Mouse (Mus musculus) large intestine, adult 2 months (tissue): ENCODE measurements at regions not wholly inside any gene's neighbourhood (a gene's known extent, or its start where the extent isn't known, plus 50 kb on each side); places are given as distances from the start of the nearest gene placed in this dataset.

Experiments used
- DNase-seq: peaks from one replicate; pipeline ENCODE4 v3.0.0-alpha.2; 2012; ENCODE audit warnings: low read depth, low spot score
- WGBS: fragments of 180-500 bp; shearing (Covaris S2); methylation state at CpG from one replicate; pipeline ENCODE4 v1.1.7; 2018; 5-methylcytosine and 5-hydroxymethylcytosine counted together

GRCm38 (mm10) chr19:59709180-59709579 lies 234.3 kb downstream of the Rab11fip2 start:
- 42% methylated on average over 2 of the region's 2 CpGs for WGBS
- DNase-seq: no peak

GRCm38 (mm10) chr19:59715086-59715485 lies 228.4 kb downstream of the Rab11fip2 start:
- 74% methylated on average over 2 of the region's 2 CpGs for WGBS
- DNase-seq: no peak

DNA sequence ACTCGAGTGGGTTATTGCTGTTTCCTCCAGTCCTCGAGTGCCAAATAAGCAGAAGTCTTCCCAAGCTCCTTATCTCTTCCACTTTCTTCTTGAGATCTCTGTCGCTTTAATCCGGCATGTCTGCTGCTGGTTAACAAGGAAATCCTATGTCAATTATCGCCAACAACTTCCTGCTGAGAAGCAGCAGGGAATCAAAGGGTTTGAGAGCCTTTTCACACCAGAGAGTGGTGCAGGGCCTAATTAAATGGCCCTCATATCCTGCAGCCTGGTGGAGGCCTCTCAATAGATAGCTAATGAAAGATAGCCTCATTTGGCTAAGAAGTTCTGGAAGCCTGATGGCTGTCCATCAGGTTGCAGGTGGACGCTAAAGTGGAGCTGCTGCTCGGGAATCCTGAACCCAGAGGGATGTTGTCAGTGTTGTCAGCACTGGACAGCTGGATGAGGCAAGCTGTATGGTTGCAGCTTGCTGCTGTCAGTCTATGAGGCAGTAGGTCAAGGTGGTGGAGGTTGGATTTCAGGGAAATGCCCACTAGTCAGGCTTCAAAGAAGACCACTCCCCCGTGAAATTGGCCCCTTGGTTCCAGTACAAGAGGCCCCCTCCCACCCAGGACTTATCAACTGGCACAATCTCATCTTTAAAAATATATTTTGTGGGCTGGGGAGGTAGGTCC lies 225.5 kb downstream of the Rab11fip2 start:
- DNase-seq: no peak
- WGBS: 22% methylated on average over 8 of the region's 8 CpGs

DNA sequence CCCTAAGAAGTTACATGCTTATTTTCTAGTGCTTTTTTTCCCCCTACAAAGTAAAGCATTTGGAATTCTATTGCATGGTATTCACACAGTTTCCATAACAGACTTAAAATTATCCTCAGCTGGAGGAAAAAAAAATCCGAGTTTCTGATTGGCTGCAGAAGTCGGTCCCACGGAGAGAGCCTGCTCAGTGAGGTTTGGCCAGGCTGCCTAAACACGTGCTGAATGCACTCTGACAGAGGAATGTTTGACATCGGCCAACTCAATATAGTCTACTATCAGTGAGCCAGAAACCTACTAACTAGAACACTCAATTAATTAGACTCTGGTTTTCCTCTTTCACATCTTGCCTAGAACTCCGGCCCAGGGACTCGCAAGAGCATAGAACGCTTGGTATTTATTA lies 204.9 kb downstream of the Rab11fip2 start:
- 60% methylated on average over 8 of the region's 8 CpGs for WGBS
- no peak for DNase-seq

- DNase-seq: peak; percentile 3
- WGBS: 17% methylated on average over 3 of the region's 3 CpGs
Observed at GRCm38 (mm10) chr19:59742946-59743345, 200.5 kb downstream of the Rab11fip2 start.

DNA sequence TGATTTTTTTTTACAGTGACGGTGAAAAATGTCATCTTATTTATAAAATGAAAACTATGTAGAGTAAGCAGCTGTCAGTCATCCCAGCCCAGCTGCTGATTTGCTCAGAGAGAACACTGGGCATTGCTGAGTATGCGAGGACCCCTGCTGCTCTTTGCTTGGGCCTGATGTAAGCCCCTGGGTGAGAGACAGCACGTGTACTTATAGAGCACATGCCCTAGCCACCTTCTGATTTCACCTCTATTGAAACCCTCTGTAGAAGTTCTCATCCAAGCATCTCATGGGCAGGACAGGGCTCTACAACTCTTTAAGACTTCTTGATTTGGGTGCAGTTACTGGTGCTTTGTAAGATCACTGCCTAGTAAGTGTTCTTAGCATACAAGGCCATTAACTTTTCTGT lies 182.2 kb downstream of the Rab11fip2 start:
- no peak for DNase-seq
- WGBS: 67% methylated on average over 3 of the region's 3 CpGs

GRCm38 (mm10) chr19:59784401-59785046 lies 158.9 kb downstream of the Rab11fip2 start:
- WGBS: 78% methylated on average over 9 of the region's 9 CpGs

DNA sequence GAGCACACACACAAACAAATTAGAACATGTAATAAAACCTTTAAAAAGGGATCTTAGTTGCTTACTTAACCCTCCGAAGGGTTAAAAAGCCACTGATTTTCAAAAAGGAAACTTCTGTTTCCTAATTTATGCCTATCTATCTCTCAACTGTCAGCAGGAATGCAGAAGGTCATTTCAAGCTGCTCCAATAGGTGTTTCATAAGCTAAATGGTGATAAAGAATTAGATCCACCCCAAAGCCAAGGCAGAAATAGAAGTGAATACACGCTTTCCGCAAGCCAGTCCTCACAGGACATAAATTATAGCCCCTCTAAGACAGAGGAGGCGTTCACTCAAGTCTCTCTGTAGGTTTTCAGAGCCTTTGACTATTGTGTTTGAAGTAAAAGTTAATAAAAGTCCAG lies 112.2 kb downstream of the Rab11fip2 start:
- 68% methylated on average over 4 of the region's 4 CpGs for WGBS
- no peak for DNase-seq

More at GRCm38 (mm10) chr19:59784401-59785046, 158.9 kb downstream of the Rab11fip2 start:
- DNase-seq: no peak

DNA sequence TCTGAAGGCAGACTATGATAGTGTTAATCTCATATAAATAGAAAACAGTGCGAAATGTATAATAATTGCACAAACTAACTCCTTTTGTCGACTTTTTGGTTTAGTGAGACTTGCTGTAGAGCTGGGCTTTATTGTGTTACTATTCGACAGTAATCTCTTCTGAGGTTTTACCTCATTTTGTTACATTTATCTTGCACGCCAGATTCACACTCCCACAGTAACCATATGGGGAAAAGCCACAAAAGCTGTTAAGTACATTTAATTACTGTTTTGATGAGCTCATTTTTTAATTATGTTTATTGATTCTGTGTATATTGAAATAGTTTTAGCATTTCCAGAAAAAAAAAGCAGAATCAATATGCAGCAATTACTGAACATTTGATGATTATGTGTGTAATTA lies 106.3 kb downstream of the Rab11fip2 start:
- 82% methylated on average over 4 of the region's 4 CpGs for WGBS
- DNase-seq: no peak

DNA sequence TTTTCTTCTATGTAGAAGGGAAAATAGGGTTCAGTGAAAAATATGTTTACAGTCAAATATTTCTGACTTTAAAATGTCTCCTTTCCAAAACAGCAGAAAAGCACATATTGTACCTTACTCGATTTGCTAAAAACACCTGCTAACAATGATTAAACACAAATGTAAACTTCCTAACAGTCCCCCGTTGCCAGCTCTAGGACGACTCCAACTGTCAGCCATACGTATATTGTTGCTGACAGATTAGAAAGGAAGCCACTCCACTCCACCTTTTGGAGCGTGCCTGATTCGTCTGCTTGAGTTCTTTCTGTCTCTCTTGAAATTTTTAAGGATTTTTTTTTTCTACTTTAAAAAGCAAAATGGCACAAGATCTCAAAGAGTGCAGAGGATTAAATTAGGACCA lies 105.8 kb downstream of the Rab11fip2 start:
- 45% methylated on average over 6 of the region's 6 CpGs for WGBS
- DNase-seq: no peak

DNA sequence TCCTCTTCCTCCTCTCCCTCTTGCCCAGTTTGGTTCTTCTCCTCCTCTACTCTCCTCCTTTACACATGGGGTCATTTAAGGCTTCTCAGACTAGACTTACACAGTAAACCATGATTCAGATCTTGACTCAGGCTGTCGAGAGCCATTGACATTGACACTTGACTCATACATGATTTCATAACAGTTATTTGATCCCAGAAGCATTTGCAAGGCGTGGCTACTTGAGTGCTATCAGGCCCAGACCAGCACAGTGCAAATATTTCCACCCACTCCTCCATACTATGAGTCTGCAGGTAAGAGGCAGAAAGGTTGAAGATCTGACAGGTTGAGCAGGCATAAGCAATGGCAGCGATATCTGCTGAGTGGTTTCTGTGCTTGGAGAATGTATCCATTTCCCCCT lies 99.2 kb downstream of the Rab11fip2 start:
- WGBS: 37% methylated on average over 3 of the region's 3 CpGs
- no peak for DNase-seq

DNA sequence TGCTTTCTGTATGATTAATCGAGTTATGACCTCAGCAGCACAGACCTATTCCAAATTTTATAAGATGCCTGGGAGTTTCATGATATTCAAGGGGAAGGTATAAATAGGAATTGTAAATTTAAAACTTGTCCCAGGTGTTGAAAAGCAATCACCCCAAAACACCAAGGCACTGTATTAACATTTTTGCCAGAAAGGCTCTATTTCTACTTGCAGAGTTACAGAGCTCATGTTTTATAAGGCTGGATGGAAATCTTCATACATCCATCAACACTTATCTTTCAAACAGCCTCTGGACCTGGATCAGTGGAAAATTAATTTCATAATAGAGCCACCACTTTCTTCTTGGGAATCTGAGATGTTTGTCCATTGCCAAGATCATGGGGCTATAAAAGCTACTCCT lies 96.6 kb downstream of the Rab11fip2 start:
- DNase-seq: no peak
- WGBS: 80% methylated on average over 1 of the region's 1 CpGs

- DNase-seq: no peak
- WGBS: 44% methylated on average over 5 of the region's 5 CpGs
Observed at GRCm38 (mm10) chr19:59850696-59851095, 92.8 kb downstream of the Rab11fip2 start.

DNA sequence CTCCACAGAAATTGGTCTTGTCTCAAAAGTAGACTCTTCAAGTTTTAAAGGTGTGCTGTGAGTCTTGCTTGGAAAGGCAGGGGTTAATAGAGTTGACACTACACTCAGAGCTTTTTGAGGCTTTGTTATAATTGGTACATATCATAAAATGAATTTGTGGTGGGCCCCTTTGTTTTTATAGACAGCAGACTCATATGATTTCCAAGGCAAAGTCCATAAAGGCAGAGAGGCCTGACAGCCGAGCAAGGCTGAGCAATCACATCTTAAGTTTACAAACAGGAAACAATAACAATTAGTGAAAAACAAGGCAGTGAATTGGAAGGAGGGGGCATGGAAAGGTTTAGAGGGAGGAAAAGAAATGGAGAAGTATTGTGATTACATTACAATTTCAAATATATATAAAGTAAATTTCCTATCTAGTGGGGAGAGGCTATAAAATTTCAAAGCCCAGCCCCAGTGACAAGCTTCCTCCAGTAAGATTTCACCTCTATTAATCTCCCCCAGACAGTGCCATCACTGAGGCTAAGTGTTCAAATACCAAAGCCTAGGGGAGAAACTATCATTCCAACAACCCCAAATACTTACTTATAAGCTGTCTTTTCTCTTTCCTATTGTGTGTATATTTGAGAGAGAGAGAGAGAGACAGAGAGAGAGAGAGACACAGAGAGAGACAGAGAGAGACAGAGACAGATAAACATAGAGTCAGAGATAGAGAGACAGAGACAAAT lies 91.3 kb downstream of the Rab11fip2 start:
- 7% methylated on average over 1 of the region's 1 CpGs for WGBS

More for the DNA sequence above, 91.3 kb downstream of the Rab11fip2 start:
- DNase-seq: no peak
